Mouse (Mus musculus) thymus, adult 2 months (tissue): ENCODE data around the gene Ifnlr1.

Experiments
- CTCF ChIP-seq: fragments of 200-500 bp; IDR thresholded peaks from 2 replicates; pipeline ENCODE4 v1.5.1; 2012; ENCODE audit warnings: mild to moderate bottlenecking, control low read depth, low read length, moderate library complexity, borderline replicate concordance; ENCODE audit not compliant: control insufficient read depth, poor library complexity, insufficient read depth; ENCODE audit errors: extremely low read depth
- POLR2A ChIP-seq: fragments of 200-500 bp; IDR thresholded peaks from 2 replicates; pipeline ENCODE4 v1.6.1; 2012; ENCODE audit warnings: mild to moderate bottlenecking, low read length, control low read depth, moderate library complexity; ENCODE audit not compliant: control insufficient read depth, poor library complexity, insufficient read depth; ENCODE audit errors: extremely low read depth

- TF ChIP-seq CTCF, result no peak
- no peak for TF ChIP-seq POLR2A
These were observed 23.5 kb downstream of the Ifnlr1 start for GRCm38 (mm10) chr4:135709621-135710020.
